Mouse (Mus musculus): ENCODE results near the gene Dock6. TPM values are rescaled to one million over a fixed set of nuclear protein-coding genes. Genes with fewer than 3 reads are reported as not detected.
A peak's percentile ranks its signal among the peaks of the same experiment; 100 is the strongest.
"Not testable (repeated sequence)": the region's sequence is repeated elsewhere in the genome, so short reads cannot be mapped to it uniquely, and the experiment has no call there.

Gene Dock6
- polyA plus RNA-seq, 1 experiment from 2014 or later, result 18.9 TPM

- H3K36me3 ChIP-seq (replicated peaks), result peaks cover 6% of the 10 kb centered on the region; the same call in 1 of the 2 replicates
Measured at GRCm38 (mm10) chr9:21788234-21788633, 64.2 kb downstream of the Dock6 start.

GRCm38 (mm10) chr9:21787654-21788053, 64.8 kb downstream of the Dock6 start:
- Histone ChIP-seq H3K9me3 (no peaks in the 10 kb centered on the region), H3K36me3 (replicated peaks) (0 out of 2 replicates have a peak, but pooled peaks cover 5% of the 10 kb centered on the region), H3K4me1 (no peaks in the 10 kb centered on the region), H3K4me3 (replicated peaks) (no peak overlapping the region), H3K9ac (no peak overlapping the region), H3K27me3 (no peaks in the 10 kb centered on the region), H3K4me2 (no peak overlapping the region), H3K27ac (no peak overlapping the region)
- no peak for ATAC-seq (ENCODE audit: low FRiP score)
- WGBS, result 88% methylated on average over 5 of the region's 5 CpGs

More at GRCm38 (mm10) chr9:21788234-21788633, 64.2 kb downstream of the Dock6 start:
- Histone ChIP-seq H3K9ac (no peak overlapping the region), H3K27me3 (no peaks in the 10 kb centered on the region), H3K9me3 (no peaks in the 10 kb centered on the region), H3K4me2 (no peak overlapping the region), H3K27ac (no peak overlapping the region), H3K4me1 (no peaks in the 10 kb centered on the region), H3K4me3 (replicated peaks) (no peak overlapping the region)
- 83% methylated on average over 9 of the region's 9 CpGs for WGBS
- no peak for ATAC-seq (ENCODE audit: low FRiP score)

- Histone ChIP-seq H3K4me3 (replicated peaks) (no peak overlapping the region), H3K27ac (no peak overlapping the region)
- WGBS, result 7% methylated on average over 6 of the region's 6 CpGs
Measured at GRCm38 (mm10) chr9:21786906-21787305, 65.5 kb downstream of the Dock6 start.

GRCm38 (mm10) chr9:21786309-21786708, 66.1 kb downstream of the Dock6 start:
- 83% methylated on average over 2 of the region's 2 CpGs for WGBS
- not testable (repeated sequence) for H3K36me3 ChIP-seq (replicated peaks); H3K4me2 ChIP-seq; H3K9me3 ChIP-seq; H3K27me3 ChIP-seq; H3K9ac ChIP-seq; H3K4me1 ChIP-seq; H3K4me3 ChIP-seq (replicated peaks); H3K27ac ChIP-seq; ATAC-seq (ENCODE audit: low FRiP score)

More at GRCm38 (mm10) chr9:21786906-21787305, 65.5 kb downstream of the Dock6 start:
- Histone ChIP-seq H3K36me3 (replicated peaks) (0 out of 2 replicates have a peak, but pooled peaks cover 5% of the 10 kb centered on the region), H3K27me3 (no peaks in the 10 kb centered on the region), H3K4me2 (0 out of 2 replicates have a peak overlapping the region, but pooled peaks have one; percentile 2), H3K4me1 (no peaks in the 10 kb centered on the region), H3K9me3 (no peaks in the 10 kb centered on the region), H3K9ac (peak overlapping the region; percentile 25; the same call in 1 of the 2 replicates)
- peak; percentile 39; the same call in 1 of the 2 replicates for ATAC-seq (ENCODE audit: low FRiP score)

GRCm38 (mm10) chr9:21784517-21785307, 67.7 kb downstream of the Dock6 start:
- Histone ChIP-seq H3K36me3 (replicated peaks) (peaks cover 12% of the 10 kb centered on the region; the same call in 1 of the 2 replicates), H3K9ac (no peak overlapping the region), H3K9me3 (no peaks in the 10 kb centered on the region), H3K4me1 (no peaks in the 10 kb centered on the region), H3K4me3 (replicated peaks) (no peak overlapping the region), H3K27ac (no peak overlapping the region), H3K4me2 (no peak overlapping the region), H3K27me3 (no peaks in the 10 kb centered on the region)
- 86% methylated on average over 7 of the region's 7 CpGs for WGBS
- ATAC-seq (ENCODE audit: low FRiP score), result no peak

- WGBS, result 87% methylated on average over 15 of the region's 15 CpGs
- Histone ChIP-seq H3K9ac (no peak overlapping the region), H3K9me3 (no peaks in the 10 kb centered on the region), H3K27ac (no peak overlapping the region), H3K4me1 (no peaks in the 10 kb centered on the region), H3K27me3 (no peaks in the 10 kb centered on the region), H3K4me3 (replicated peaks) (no peak overlapping the region), H3K4me2 (no peak overlapping the region), H3K36me3 (replicated peaks) (peaks cover 28% of the 10 kb centered on the region)
- no peak for ATAC-seq (ENCODE audit: low FRiP score)
Measured at GRCm38 (mm10) chr9:21781657-21782468, 70.6 kb downstream of the Dock6 start.

- H3K27ac ChIP-seq, result no peak overlapping the region
- no peak overlapping the region for H3K4me3 ChIP-seq (replicated peaks)
- no peaks in the 10 kb centered on the region for H3K4me1 ChIP-seq
- no peak overlapping the region for H3K9ac ChIP-seq
- H3K36me3 ChIP-seq (replicated peaks), result peaks cover 29% of the 10 kb centered on the region
- 94% methylated on average over 3 of the region's 3 CpGs for WGBS
- H3K27me3 ChIP-seq, result no peaks in the 10 kb centered on the region
- H3K4me2 ChIP-seq, result no peak overlapping the region
- no peak for ATAC-seq (ENCODE audit: low FRiP score)
- no peaks in the 10 kb centered on the region for H3K9me3 ChIP-seq
Measured at GRCm38 (mm10) chr9:21777726-21778125, 74.7 kb downstream of the Dock6 start.

GRCm38 (mm10) chr9:21774353-21774752, 78.1 kb downstream of the Dock6 start:
- Histone ChIP-seq H3K27me3 (no peaks in the 10 kb centered on the region), H3K27ac (no peak overlapping the region), H3K4me3 (replicated peaks) (no peak overlapping the region), H3K9ac (no peak overlapping the region), H3K4me2 (no peak overlapping the region), H3K9me3 (no peaks in the 10 kb centered on the region), H3K36me3 (replicated peaks) (peaks cover 23% of the 10 kb centered on the region), H3K4me1 (no peaks in the 10 kb centered on the region)
- 90% methylated on average over 16 of the region's 16 CpGs for whole genome bisulfite sequencing
- no peak for ATAC-seq (ENCODE audit: low FRiP score)

GRCm38 (mm10) chr9:21773396-21773795, 79.0 kb downstream of the Dock6 start:
- WGBS, result 85% methylated on average over 5 of the region's 5 CpGs
- not testable (repeated sequence) for H3K4me1 ChIP-seq; H3K4me3 ChIP-seq (replicated peaks); H3K27me3 ChIP-seq; H3K9ac ChIP-seq; H3K4me2 ChIP-seq; H3K9me3 ChIP-seq; H3K27ac ChIP-seq; ATAC-seq (ENCODE audit: low FRiP score)
- H3K36me3 ChIP-seq (replicated peaks), result peaks cover 14% of the 10 kb centered on the region; the same call in 1 of the 2 replicates

- Histone ChIP-seq H3K9ac (no peak overlapping the region), H3K27me3 (no peaks in the 10 kb centered on the region), H3K36me3 (replicated peaks) (0 out of 2 replicates have a peak, but pooled peaks cover 9% of the 10 kb centered on the region), H3K9me3 (no peaks in the 10 kb centered on the region), H3K4me2 (no peak overlapping the region), H3K4me1 (0 out of 2 replicates have a peak, but pooled peaks cover 3% of the 10 kb centered on the region), H3K4me3 (replicated peaks) (no peak overlapping the region), H3K27ac (peak overlapping the region; percentile 6; the same call in 1 of the 2 replicates)
- ATAC-seq (ENCODE audit: low FRiP score), result no peak
- WGBS, result 81% methylated on average over 26 of the region's 26 CpGs
Measured at GRCm38 (mm10) chr9:21769558-21770183, 82.8 kb downstream of the Dock6 start.

- H3K4me1 ChIP-seq, result 0 out of 2 replicates have a peak, but pooled peaks cover 3% of the 10 kb centered on the region
- no peak overlapping the region for H3K4me3 ChIP-seq (replicated peaks)
- H3K36me3 ChIP-seq (replicated peaks), result 0 out of 2 replicates have a peak, but pooled peaks cover 5% of the 10 kb centered on the region
- no peaks in the 10 kb centered on the region for H3K27me3 ChIP-seq
- H3K9ac ChIP-seq, result no peak overlapping the region
- no peaks in the 10 kb centered on the region for H3K9me3 ChIP-seq
- no peak overlapping the region for H3K4me2 ChIP-seq
- no peak for ATAC-seq (ENCODE audit: low FRiP score)
- WGBS, result 69% methylated on average over 13 of the region's 13 CpGs
- H3K27ac ChIP-seq, result peak overlapping the region; percentile 10; the same call in 1 of the 2 replicates
Measured at GRCm38 (mm10) chr9:21768511-21769411, 83.7 kb downstream of the Dock6 start.
